Mouse (Mus musculus): ENCODE measurements around the gene Creb1. TPM values are rescaled to one million over a fixed set of nuclear protein-coding genes. Genes with fewer than 3 reads are reported as not detected.
"Not testable (repeated sequence)": the region's sequence is repeated elsewhere in the genome, so short reads cannot be mapped to it uniquely, and the experiment has no call there.

Creb1 gene
- total RNA-seq, 2 experiments from 2014 or later: 19.5 to 25.3 TPM

- TF ChIP-seq CTCF (IDR thresholded peaks at IDR 0.05): no peak
- no peak for DNase-seq
- no peak overlapping the region for H3K4me3 ChIP-seq
- no peak overlapping the region for H3K27ac ChIP-seq
- intact Hi-C loops (cut with DNase I): no loop called here
These were observed 19.5 kb downstream of the Creb1 start for GRCm38 (mm10) chr1:64551908-64552307.

GRCm38 (mm10) chr1:64560105-64560504 lies 27.7 kb downstream of the Creb1 start:
- H3K27ac ChIP-seq: 0 out of 2 replicates have a peak overlapping the region, but pooled peaks have one; percentile 24
- H3K4me3 ChIP-seq: no peak overlapping the region
- intact Hi-C loops (cut with DNase I): no loop called here
- DNase-seq: no peak
- TF ChIP-seq CTCF (IDR thresholded peaks at IDR 0.05): no peak

GRCm38 (mm10) chr1:64568206-64568605 lies 35.8 kb downstream of the Creb1 start:
- intact Hi-C loops (cut with DNase I): no loop called here
- no peak for TF ChIP-seq CTCF (IDR thresholded peaks at IDR 0.05)
- H3K27ac ChIP-seq: no peak overlapping the region
- no peak overlapping the region for H3K4me3 ChIP-seq
- no peak for DNase-seq

GRCm38 (mm10) chr1:64576022-64576421 lies 43.6 kb downstream of the Creb1 start:
- Histone ChIP-seq H3K4me3 (no peak overlapping the region), H3K27ac (no peak overlapping the region)
- intact Hi-C loops (cut with DNase I): no loop called here
- DNase-seq: no peak
- TF ChIP-seq CTCF (IDR thresholded peaks at IDR 0.05): no peak

- no peak overlapping the region for H3K27ac ChIP-seq
- intact Hi-C loops (cut with DNase I): no loop called here
- H3K4me3 ChIP-seq: no peak overlapping the region
- DNase-seq: no peak
- TF ChIP-seq CTCF (IDR thresholded peaks at IDR 0.05): no peak
These were observed 44.3 kb downstream of the Creb1 start for GRCm38 (mm10) chr1:64576732-64577131.

GRCm38 (mm10) chr1:64577911-64578310 lies 45.5 kb downstream of the Creb1 start:
- H3K4me3 ChIP-seq; intact Hi-C loops (cut with DNase I): not testable (repeated sequence)
- DNase-seq: peak; percentile 40
- H3K27ac ChIP-seq: peak overlapping the region; percentile 13

GRCm38 (mm10) chr1:64578801-64579200 lies 46.4 kb downstream of the Creb1 start:
- peak overlapping the region; percentile 33; the same call in 1 of the 2 replicates for H3K27ac ChIP-seq
- no peak for TF ChIP-seq CTCF (IDR thresholded peaks at IDR 0.05)
- intact Hi-C loops (cut with DNase I): no loop called here
- no peak overlapping the region for H3K4me3 ChIP-seq
- no peak for DNase-seq

GRCm38 (mm10) chr1:64598926-64599325 lies 66.5 kb downstream of the Creb1 start:
- Histone ChIP-seq H3K4me3 (no peak overlapping the region), H3K27ac (no peak overlapping the region)
- DNase-seq: no peak
- TF ChIP-seq CTCF (IDR thresholded peaks at IDR 0.05): no peak
- intact Hi-C loops (cut with DNase I): no loop called here

- intact Hi-C loops (cut with DNase I): no loop called here
These were observed 68.1 kb downstream of the Creb1 start for GRCm38 (mm10) chr1:64600413-64601077.

GRCm38 (mm10) chr1:64601242-64601842 lies 68.9 kb downstream of the Creb1 start:
- H3K4me3 ChIP-seq: no peak overlapping the region
- no peak overlapping the region for H3K27ac ChIP-seq
- DNase-seq: no peak
- intact Hi-C loops (cut with DNase I): no loop called here
- no peak for TF ChIP-seq CTCF (IDR thresholded peaks at IDR 0.05)

More at GRCm38 (mm10) chr1:64600413-64601077, 68.1 kb downstream of the Creb1 start:
- no peak for TF ChIP-seq CTCF (IDR thresholded peaks at IDR 0.05)
- peak overlapping the region; percentile 9; the same call in 1 of the 2 replicates for H3K27ac ChIP-seq
- DNase-seq: no peak
- no peak overlapping the region for H3K4me3 ChIP-seq

- intact Hi-C loops (cut with DNase I): no loop called here
- Histone ChIP-seq H3K27ac (no peak overlapping the region), H3K4me3 (no peak overlapping the region)
- no peak for TF ChIP-seq CTCF (IDR thresholded peaks at IDR 0.05)
- DNase-seq: no peak
These were observed 70.9 kb downstream of the Creb1 start for GRCm38 (mm10) chr1:64603381-64603780.

- Histone ChIP-seq H3K4me3 (peak overlapping the region; percentile 7; the same call in 1 of the 2 replicates), H3K27ac (peak overlapping the region; percentile 63)
- TF ChIP-seq CTCF (IDR thresholded peaks at IDR 0.05): no peak
- peak; percentile 30 for DNase-seq
- intact Hi-C loops (cut with DNase I): no loop called here
These were observed 76.7 kb downstream of the Creb1 start for GRCm38 (mm10) chr1:64609145-64609544.

- DNase-seq: no peak
- H3K27ac ChIP-seq: peak overlapping the region; percentile 63
- intact Hi-C loops (cut with DNase I): loop anchor here (10.0 kb wide), 1 partner anchor 315 kb away; no protein-coding TSS in a partner anchor
- TF ChIP-seq CTCF (IDR thresholded peaks at IDR 0.05): no peak
- H3K4me3 ChIP-seq: no peak overlapping the region; the same call in 1 of the 2 replicates
These were observed 77.5 kb downstream of the Creb1 start for GRCm38 (mm10) chr1:64609976-64610375.
